Mouse (Mus musculus): ENCODE measurements at regions not wholly inside any gene's neighbourhood (a gene's known extent, or its start where the extent isn't known, plus 50 kb on each side); places are given as distances from the start of the nearest gene placed in this dataset.

DNA sequence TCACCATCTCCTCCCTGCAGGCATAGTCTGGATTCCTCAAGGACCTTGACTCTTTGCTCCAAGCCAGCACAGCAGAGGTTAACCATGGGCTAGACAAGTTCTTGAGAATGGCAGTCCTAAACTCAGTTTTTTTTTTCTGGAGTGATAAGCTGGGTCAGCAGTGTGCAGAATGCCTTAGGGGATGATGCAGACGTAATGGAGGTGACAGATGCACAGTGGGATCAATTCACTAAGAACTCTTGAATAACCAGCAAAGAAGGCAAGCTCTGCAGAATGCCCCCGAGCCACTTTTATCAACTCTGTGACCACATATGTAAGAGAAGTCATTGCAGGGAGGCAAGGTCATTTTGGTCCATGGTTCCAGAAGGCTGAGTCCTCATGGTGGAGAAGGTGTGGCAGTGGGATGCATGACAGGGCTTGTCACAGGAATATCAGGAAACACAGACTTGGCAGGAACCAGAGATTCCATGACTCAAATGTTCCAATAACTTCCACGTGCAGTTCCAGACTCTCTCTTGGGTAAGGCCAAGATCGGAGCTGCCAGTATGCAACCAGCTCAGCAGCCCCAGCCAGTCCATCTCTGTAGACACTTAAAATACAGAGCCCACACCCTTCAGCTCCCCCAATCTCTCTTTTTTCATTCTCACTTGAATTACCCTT, 494.3 kb downstream of the Cdh26 start:
- DNase-seq (ENCODE audit: low spot score in 2 of 2): no peak

DNA sequence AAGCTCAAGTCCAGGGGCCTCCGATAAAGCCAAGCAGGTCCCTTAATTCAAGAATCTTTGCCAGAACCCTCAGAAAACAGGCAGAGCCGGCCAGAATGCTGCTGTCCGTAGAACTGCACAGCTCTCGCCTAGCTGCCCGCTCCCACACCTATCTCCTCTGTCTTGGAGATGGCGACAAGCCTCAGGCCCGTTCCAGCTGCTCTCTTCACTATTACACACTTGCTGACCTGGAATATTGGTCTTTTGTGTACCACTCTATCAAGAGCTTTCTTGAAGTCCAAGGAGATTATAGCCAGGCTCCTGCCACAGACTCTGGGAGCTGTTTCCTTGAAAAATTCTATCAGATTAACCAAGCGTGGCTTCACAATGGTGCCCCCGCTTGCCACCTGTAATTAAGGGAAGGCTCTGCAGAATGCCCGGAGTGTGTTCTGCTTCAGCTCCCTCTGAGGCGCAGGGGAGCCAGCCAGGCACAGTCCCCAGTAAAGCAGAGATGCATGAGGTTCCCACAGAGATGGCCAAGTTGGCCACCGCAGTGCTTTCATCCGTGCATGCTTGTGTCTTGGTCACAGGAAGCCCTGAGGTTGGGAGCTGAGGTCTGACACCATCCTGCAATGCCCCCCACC, 496.8 kb downstream of the Cdh26 start:
- no peak for DNase-seq (ENCODE audit: low spot score in 2 of 2)

DNA sequence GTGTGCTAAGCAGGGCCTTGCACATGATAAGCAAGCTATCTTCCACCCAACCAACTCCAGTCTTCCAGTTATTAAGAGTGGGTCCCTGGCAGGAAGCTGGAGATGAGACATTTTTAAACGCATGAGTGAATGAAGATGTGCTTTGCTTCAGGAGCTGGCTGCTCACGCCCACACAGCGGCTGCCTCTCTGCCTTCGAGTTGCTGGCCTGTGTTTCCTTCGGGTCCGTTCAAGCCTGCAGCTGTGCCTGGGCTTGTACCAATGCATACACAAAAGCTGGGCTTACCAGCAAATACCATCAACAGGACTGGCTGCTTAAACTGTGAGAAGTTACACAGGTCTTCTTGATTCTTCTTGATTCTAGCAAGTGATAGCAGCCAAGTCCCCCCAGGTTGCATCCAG, 498.7 kb downstream of the Cdh26 start:
- no peak for DNase-seq (ENCODE audit: low spot score in 2 of 2)

DNA sequence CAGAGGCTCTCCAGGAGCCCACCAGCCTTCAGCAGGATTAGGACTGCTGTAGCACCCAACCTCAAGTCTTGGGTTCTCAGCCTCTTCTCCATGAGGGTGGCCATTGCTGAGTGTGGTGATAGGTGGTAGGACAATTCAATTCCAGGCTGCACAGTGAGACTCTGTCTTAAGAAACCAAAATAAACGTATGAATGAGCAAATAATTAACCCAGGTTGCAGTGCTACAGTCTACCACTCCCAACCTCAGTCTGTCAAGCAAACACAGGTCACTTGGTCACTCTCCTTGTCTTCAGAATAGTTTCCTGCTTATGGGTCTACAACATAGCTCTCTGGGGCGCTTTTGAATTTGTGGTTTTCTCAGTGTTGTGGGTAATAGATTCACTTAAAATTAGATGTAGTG, 499.8 kb downstream of the Cdh26 start:
- DNase-seq (ENCODE audit: low spot score in 2 of 2): no peak

DNA sequence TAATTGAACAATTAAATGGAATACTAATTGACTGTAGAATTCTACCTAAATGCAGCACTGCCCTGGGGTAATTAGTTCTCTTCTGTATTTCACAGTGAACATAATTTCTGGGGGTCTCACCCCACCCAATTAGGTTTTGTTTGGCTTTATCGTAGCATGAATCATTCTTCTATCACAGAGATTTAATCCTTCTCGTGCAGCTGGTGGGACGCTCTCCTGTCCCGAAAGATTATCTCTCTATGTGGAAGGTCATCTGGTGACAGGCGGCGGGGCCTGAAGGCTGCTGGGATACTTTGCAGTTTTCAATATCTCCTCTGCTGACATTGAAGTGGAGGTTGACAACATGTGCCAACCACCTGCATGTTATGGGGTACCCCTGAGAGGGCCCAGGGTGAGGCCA, 493.8 kb upstream of the Cdh4 start:
- no peak for DNase-seq (ENCODE audit: low spot score in 2 of 2)

DNA sequence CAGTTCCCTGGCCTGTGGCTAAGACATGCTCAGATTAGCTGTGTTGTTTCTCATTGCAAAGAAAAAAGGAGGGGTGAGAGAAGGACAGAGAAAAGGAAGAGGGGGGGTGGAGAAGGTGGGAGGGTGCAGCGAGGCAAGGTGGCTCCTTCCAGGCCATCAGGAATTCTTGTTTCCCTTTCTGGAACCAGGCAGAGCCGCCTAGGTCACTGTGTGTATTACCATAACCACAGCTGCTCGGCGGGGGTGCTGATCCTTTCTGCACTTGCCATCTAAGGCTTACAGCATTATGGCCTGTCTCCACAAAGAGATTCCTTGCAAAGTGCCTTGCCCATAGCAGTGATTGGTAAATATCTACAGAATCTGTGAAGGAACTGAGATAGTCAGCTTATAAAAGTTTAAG, 493.1 kb upstream of the Cdh4 start:
- DNase-seq (ENCODE audit: low spot score in 2 of 2): no peak

DNA sequence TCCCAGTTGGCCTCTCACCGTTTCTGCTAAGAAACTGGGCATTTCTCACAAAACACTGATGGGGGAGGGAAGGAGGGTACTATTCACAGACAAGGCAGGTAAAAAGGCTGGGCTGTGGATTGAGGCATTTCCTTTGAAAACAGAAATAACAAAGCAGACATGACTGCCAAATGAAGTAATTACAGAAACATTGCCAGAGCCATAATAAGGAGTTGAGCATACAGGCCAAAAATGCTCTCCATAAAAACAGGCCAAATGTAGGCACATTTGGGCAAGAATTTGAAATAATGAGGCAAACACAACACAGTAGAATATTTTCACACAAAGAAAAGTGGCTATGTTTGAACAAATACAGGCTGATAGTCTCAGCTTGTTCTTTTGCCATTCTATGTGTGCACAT, 491.9 kb upstream of the Cdh4 start:
- no peak for DNase-seq (ENCODE audit: low spot score in 2 of 2)

DNA sequence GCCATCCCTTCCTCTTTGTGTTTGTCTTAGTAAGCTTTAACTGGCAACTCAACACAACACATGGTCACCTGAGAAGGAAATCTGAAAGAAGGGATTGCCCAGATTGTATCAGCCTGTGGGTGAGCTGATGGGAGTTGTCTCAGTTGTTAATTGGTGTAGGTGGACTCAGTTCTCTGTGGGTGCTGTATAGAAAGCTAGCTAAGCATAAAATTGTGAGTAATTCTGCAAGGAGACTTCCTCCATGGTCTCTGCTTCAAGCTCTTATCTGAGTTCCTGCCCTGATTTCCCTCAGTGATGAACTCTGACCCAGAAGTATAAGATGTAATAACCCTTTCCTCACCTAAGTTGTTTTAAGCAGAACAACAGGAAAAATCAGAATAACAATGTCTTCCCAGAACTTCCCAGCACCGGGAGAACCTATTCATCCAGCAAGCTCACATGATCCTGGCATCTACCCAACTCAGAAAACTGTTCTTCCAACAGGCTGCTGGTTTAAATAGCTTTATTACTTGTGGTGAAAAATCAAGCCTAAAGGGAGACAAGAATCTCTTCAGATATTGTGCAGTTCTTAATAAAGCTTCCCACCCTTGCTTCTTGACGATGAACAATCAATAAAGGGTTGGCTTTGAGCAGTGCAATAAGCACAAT, 487.7 kb upstream of the Cdh4 start:
- DNase-seq (ENCODE audit: low spot score in 2 of 2): no peak

DNA sequence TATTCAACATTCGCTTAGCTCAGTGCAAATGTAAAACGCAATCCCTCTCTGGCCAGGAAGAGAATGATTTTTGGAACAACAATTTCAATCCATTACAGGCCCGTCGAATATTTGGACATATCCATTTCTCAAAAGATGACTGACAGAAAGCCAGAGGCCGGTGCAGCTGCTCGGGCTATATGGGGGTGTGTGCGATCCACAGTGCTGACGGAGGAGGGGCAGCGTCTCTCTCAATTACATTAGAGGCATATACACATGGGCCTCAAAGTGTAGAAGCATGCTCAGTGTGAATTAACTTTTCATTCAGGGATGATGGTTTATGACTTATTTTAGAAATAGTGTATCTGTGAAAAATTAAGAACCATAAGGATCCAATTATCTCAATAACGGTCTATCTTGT, 483.4 kb upstream of the Cdh4 start:
- no peak for DNase-seq (ENCODE audit: low spot score in 2 of 2)

DNA sequence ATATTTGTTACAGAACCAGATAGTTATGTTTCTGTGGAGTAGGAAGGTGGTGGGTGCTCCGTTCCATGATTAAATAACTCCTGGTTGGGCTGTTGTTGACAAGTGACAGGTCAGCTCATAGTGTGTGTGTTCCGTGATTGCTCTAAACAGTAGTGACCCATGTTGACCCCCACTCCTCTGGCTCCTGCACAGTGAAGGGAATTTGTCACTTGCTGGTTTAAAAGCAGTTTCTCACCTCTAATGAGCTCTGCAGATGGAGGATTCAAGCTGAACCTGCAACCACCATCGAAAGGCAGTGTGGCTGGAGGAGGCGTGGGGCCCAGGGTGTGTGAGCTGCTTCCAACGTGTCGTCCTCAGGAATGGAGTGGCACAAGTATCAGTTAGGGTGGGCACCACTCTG, 482.6 kb upstream of the Cdh4 start:
- DNase-seq (ENCODE audit: low spot score in 2 of 2): no peak

DNA sequence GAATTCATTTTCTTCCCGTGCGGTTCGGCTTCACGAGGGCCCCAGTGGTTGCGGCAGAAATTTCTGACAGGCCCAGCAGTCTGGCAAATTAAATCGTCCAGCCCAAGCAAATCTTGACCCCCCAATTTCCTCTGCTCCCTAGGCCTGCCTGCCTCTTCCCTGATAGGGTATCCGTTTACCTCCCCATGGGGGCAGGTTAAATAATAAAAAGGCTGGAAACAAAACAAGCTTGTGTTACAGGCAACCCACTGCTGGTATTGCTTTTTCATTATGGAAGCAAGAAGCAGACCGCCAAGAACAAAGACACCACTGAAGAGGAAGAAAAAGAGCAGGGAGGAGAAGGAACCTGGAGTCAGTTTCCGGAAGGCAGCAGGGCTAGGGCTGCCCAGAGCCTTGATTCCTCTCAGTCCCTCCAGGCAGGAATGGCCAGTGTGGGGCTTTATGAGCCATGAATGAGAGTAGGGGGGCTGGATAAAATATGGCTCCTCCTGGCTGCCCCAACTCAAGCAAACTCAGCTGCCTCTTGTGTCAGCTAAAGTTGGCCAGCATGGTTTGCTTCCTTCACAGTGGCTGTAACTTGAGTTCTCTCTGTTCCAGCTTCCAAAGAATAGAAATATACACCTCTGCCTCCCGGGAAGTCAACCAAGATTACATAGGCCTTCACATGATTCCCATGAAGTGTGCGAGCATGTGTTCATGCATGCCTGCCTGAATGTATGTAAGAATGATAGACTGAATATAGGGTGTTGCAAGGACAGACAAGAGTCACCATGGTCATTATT, 474.5 kb upstream of the Cdh4 start:
- DNase-seq (ENCODE audit: low spot score in 2 of 2): no peak

DNA sequence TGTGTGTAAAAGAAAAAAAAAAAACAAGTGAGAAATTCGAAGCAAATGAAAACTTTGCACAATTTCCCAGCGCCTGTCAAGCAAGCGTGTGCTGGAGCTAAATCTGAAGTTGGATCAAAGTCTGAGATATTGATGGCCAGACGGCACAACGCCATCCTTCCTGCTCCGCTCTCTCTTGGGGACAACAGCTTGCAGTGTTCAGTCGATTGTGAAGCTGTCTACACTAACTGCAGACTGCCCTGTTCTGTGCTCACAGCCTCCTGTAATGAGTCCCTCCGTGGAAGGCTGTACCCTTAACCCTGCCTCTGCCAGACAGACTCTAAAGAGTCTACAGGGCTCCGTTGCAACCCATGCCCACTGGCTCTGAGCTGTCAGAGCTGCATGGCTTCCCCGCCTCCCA, 472.5 kb upstream of the Cdh4 start:
- DNase-seq (ENCODE audit: low spot score in 2 of 2): no peak

DNA sequence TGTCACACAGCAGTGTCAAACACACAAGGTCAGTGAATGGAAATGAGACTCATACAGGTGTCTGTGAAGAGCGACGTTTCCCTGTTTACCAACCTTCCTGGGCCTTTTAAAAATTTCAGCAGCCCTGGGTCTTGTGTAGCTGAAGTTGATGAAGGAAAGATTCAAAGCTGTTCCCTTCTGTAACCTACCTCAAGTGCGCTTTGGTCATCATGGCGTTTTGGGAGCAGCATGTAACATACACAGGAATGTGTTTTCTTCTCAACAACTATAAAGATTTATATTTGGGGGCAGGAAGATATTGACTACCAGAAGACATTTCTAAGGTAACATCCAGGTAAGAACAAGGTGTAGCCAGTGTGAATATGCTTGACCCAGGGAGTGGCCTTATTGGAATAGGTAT, 466.9 kb upstream of the Cdh4 start:
- no peak for DNase-seq (ENCODE audit: low spot score in 2 of 2)

DNA sequence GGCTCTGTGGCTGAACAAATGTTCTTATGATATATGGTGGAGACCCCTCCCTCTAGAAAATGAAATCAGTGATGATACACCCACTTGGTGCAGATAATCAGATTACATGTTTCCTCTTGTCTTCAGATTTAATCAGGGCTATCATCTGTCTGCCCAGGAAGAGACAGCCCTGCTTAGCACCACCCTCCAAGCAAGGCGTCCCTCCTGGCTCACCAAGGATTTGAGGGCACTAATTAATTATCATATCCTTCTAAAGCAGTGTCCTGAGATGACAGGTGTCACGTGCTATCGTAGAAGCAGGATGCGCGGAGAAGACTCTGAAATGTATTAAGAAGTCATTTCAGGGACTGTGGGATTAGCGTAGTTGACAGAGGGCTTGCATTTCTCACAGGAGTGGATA, 466.2 kb upstream of the Cdh4 start:
- no peak for DNase-seq (ENCODE audit: low spot score in 2 of 2)

DNA sequence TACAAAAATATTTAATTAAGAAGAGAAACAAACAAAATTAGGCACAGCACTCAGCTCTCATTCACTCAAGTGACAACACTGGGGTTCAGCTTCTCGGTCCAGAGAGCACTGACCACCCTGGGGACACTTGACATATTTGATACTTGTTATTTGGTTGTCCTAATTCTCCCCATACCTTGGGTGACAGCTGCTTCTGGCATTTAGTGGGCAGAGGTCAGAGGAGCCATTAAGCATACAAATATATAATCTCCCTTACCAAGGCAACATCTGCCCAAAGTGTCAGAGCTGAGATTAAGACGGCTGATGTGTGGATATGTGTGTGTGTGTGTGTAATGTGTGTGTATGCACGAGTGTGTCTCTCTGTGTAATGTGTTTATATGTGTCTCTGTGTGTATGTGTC, 465.7 kb upstream of the Cdh4 start:
- DNase-seq (ENCODE audit: low spot score in 2 of 2): no peak

DNA sequence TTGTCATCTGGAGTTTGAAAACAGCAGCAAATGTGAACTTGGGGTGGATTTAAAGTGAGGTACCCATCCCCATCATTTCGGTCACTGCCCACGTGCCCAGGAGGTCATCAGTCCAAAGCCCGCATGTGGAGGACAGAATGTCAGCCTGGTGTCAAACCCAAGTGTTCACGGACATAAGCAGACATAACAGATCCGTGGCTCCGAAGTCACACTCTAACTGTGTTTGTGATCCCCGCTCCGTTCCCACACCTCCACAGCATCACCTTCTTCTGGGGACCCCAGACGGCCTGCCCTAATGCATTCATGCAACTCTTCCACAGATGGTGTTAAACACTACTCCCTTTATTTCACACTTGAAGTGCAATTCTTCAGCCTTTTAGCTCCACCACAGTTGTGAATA, 462.8 kb upstream of the Cdh4 start:
- no peak for DNase-seq (ENCODE audit: low spot score in 2 of 2)

DNA sequence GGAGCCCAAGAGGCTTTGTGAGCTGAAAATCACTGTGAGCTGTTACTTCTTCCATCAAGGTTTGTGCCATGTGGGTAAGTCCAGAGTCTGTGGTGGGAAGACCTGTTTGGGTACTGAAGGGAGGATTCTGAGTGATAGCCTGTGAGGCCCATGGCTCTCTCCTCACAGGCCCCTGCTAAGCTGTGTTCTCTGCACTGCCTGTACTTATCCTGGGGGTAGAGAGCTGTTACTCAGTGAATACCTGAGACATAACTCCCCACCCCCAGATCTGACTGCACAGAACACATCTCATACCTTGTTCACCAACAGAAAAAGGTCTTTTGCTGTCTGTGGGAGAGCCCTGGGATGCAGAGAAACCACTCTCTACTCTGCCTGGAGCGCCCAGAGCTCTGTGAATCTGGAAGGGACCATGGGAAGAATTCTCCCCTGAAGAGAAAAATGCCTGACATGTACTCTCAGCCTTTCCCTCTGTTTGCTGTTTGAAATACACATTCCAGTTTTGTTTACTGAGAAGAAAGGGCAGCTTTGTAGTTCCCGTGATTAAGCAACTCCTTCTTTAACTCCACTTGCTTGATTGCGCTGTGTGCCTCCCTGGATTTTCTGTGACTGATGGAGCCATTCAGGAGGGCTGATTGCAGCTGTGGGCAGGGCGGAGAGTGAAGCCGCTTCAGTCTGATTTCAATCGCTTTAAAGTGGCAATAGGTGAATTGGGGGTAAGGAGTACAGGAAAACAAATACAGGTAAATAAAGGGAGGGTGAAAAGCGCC, 460.3 kb upstream of the Cdh4 start:
- DNase-seq (ENCODE audit: low spot score in 2 of 2): no peak

DNA sequence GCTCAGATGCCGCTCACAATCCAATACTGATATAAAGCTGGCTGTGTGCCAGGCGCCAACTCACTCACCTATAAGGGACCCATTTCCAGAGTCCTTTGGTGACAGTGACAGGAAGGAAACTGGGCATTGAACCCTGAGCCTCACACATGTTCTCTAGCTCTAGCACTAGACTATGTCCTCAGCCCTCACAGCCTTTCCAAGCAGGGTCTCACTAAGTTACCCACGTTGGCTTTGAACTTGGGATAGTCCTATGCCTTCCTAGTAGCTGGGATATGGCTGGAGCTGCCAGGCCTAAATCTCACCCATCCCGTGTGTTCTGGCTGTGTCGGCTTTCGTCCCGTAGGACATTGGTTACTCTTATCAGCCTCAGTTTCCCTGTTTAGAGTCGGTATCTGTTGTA, 458.4 kb upstream of the Cdh4 start:
- DNase-seq (ENCODE audit: low spot score in 2 of 2): no peak

DNA sequence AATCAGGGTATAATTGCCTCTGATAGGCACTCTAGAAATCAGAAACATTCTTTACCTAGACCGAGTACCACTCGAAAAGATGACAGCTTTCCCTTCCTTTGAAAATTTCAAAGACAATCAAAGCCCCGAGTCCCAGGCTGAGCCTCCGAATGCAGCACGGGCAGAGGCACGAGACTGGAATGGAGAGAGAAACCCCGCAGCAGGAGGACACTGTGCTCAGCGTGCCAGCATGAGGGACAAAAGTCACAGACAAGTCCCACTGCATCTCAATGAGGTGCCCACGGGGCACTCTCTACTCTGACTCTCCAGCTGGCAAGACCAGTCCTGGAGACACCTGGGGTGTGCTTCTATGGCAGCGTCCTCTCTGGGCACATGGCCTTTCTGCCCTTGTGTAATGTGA, 454.3 kb upstream of the Cdh4 start:
- DNase-seq (ENCODE audit: low spot score in 2 of 2): no peak

DNA sequence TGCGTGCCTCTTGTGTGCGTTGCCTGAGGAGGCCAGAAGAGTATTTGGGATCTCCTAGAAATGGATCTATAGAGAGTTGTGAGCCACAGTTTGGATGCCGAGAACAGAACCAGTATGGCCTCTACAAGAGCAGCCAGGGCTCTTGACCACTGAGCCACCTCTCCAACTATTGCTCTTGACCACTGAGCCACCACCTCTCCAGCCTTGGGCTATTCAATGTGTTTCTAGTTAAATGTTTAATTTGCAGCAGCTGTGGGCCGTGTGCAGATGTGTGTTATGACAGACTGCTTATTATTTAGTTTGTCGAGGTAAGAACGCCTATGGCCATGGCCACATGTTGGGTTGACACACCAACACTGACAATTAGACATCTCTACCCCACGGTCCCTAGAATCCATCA, 452.9 kb upstream of the Cdh4 start:
- no peak for DNase-seq (ENCODE audit: low spot score in 2 of 2)

DNA sequence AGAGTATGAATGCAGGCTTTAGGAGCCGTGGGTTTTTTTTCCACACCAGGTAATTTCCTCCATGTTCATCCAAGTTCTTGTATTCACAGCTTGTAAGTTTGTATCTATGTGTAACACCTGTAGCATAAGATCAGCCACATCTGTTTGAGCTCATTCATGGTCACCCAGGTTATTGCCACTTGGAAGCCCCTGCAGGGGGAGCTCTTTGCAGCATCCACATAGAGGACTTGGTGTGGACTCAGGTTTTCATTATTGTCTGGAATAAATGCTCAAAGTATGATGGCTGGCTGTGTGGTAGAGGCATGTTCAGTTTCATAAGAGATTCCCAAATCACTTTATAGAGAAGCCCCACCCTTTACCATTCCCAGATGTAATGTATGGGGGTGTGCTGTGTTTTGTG, 452.4 kb upstream of the Cdh4 start:
- no peak for DNase-seq (ENCODE audit: low spot score in 2 of 2)

DNA sequence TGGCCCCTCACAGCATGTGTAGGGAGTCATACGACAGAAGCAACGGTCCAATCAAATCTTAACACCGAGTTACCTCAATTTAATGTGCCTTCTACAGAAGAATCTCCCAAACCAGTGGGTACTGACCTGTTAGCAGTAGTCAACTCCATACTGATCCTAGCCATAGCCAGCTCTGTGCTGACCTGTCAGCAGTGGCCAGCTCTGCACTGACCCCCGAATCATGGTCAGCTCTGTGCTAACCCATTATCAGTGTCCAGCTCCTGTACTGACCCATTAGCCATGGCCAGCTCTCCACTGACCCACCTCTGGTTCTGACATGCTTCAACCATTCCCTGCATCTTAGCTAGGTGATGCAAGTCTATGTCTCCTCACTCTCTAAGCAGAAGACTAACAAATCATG, 451.3 kb upstream of the Cdh4 start:
- no peak for DNase-seq (ENCODE audit: low spot score in 2 of 2)
